Mouse (Mus musculus): ENCODE data around the gene Gm49403.

GRCm38 (mm10) chr19:8887585-8888463, 4.1 kb downstream of the Gm49403 start:
- TF ChIP-seq CTCF (IDR thresholded peaks at IDR 0.05; ENCODE audit: low read depth, low read length) (no peak), POLR2A (IDR thresholded peaks at IDR 0.05; ENCODE audit: borderline replicate concordance, low read depth, low read length) (no peak)
